Mouse (Mus musculus): ENCODE data around the gene Gm28043. TPM values are rescaled to one million over a fixed set of nuclear protein-coding genes. Genes with fewer than 3 reads are reported as not detected.

The Gm28043 gene
- total RNA-seq, 2 experiments from 2014 or later = 5.3 to 5.8 TPM

DNA sequence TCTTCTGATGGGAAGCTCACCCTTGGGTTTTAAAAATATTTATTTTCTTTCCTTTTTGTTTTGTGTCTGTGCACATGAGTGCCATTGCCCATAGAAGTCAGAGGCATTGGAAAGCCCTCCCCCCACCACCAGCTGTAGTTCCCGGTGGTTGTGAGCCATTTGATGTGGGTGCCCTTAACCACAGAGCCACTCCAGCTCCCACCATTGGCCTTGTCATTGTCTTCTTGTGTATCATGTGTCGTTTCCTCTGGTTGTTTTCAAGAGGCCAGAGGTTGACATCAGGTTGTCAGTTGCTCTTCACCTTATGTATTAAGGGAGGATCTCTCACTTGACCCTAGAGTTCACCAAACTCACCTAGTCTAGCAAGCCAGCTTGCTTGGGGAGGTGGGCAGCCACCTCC is 78.9 kb downstream of the Gm28043 start:
- H3K27ac ChIP-seq = no peak overlapping the region
- H3K4me3 ChIP-seq = no peak overlapping the region
- DNase-seq (ENCODE audit: low spot score in 2 of 2) = no peak
- no peak for TF ChIP-seq CTCF (conservative IDR thresholded peaks at IDR 0.05)

DNA sequence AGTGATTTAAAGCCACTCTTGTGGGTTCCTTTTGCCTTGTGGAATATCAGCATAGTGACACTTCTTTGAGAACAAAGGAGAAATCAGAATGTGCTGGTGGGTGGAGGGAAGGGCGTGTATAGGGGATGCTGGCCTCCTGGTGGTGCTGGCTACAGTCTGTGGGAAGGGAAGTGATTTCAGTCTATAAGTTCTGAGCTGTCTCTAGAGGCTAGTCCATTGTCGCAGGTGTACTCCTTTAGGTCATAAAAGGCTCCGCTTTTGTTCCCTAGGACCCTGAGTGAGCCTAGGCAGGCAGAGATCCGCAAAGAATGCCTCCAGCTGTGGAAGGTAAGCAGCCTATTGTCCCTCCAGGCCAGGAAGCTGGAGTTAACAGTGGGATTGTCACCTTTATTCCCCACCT is 79.8 kb downstream of the Gm28043 start:
- DNase-seq (ENCODE audit: low spot score in 2 of 2) = no peak
- no peak for TF ChIP-seq CTCF (conservative IDR thresholded peaks at IDR 0.05)
- Histone ChIP-seq H3K4me3 (no peak overlapping the region), H3K27ac (no peak overlapping the region)

DNA sequence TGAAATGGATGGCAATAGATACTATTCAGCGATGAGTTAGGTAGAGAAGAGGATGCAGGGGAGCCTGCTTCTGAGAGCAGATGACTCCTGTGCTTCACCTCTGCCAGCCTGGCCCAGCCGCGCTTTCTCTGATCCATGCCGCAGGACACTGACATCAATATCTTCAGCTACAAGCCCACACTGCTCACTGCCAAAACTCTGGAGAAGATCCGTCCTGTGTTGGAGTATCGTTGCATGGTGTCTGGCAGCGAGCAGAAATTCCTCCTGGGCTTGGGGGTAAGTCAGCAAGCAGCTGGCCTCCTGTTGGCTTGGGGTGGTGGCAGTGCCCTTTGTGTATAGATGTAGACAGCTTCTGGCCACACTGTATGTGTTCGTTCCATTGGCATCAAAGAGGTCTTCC is 82.3 kb downstream of the Gm28043 start:
- Histone ChIP-seq H3K27ac (no peak overlapping the region), H3K4me3 (no peak overlapping the region)
- no peak for DNase-seq (ENCODE audit: low spot score in 2 of 2)
- TF ChIP-seq CTCF (conservative IDR thresholded peaks at IDR 0.05) = no peak

DNA sequence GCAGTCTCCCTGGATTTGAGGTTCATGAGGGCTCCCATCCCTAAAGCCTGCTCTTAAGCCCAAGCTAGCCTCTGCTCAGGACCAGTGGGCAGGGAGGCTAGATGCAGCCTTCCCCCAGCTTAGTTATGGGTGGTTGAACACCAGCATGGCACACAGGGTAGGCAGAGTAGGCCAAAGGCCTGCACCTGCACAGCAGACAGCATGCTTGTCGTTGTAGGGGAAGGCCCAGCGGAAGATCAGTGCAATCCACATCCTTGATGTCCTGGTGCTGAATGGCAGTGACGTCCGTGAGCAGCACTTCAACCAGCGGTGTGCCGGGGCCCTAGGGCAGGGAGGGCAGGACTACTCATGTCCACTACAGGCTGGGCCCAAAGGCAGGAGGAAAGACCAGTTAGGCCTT is 83.7 kb downstream of the Gm28043 start:
- H3K4me3 ChIP-seq = no peak overlapping the region
- H3K27ac ChIP-seq = no peak overlapping the region
- no peak for TF ChIP-seq CTCF (conservative IDR thresholded peaks at IDR 0.05)
- no peak for DNase-seq (ENCODE audit: low spot score in 2 of 2)

DNA sequence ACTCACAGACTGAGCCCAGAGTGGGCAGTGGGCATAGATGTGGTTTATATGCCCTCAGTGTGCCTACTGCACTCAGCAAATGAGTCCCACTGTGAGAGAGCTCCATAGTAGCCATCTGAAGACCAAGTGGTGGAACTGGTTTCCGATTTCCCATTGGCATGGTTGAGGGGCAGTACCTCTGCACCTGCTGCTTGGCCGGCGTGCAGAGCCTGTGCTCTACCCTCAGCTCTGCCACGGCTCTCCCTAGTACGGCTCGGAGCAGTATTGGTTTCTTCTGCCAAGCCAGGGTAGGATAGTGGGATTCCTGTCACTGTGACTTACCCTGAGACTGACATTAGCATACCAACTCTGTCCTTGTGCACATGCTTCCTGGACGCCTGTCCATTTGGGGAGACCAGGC is 85.9 kb downstream of the Gm28043 start:
- TF ChIP-seq CTCF (conservative IDR thresholded peaks at IDR 0.05) = no peak

DNA sequence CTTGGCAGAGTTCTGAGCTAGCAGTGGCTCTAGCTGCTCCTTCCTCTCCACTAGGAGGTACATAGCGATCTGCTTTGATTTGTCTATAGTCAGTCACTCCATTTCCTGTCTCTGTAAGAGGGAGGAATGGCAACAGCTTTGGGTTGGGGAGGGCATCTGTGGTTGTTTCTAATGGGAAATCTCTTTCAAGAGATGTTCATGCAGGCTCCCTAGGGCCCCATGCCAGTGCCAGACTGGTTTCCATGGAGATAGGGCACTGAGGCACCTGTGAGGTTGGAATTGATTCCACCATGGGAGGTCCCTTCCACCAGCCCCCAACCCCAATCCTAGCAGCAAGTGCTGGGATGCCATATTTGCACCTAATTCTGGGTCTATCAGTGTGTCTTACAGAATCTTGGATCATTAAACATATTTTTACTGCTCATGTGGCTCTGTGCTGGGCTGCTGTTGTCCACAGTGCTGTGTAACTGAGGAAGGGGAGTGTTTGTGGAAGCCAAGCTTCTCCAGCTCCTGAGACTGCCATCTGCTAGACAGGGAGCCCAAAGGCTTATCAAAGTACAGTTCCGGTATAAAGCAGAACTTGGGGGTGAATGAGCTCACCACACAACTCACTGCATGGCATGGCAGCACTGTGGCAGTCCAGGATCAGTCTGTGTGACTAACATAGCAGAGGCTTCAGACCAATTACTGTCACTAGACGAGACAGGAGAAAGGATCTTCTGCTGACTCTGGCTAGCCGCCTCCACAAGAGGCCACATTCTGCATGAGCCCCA is 88.4 kb downstream of the Gm28043 start:
- no peak overlapping the region for H3K4me3 ChIP-seq
- peak; percentile 53 for TF ChIP-seq CTCF (conservative IDR thresholded peaks at IDR 0.05)
- peak; percentile 69 to 79 for DNase-seq (ENCODE audit: low spot score in 2 of 2)
- H3K27ac ChIP-seq = peak overlapping the region; percentile 65

More for the DNA sequence above, 85.9 kb downstream of the Gm28043 start:
- Histone ChIP-seq H3K27ac (no peak overlapping the region), H3K4me3 (no peak overlapping the region)
- DNase-seq (ENCODE audit: low spot score in 2 of 2) = no peak

DNA sequence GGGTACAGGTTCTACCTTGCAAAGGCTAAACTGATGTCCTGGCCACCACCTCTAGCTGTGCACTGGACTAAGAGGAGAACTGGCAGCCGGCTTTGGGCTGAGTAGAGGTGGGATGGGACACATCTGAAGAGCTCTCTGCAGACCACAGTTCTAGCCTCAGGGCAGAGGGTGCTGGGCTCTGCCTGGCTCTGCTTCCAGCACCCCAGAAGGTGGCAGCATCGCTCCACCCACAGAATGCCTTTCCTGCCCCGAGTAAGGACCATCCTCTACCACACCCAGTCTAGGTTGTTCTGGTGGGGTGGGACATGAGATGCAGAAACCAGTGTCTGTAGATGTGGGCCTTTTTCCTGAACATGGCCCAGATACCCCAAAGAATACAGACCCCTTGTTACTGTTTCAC is 90.1 kb downstream of the Gm28043 start:
- peak overlapping the region; percentile 65; the same call in 1 of the 2 replicates for H3K27ac ChIP-seq
- peak in 1 of 2 experiments; percentile 71 for DNase-seq (ENCODE audit: low spot score in 2 of 2)
- no peak overlapping the region for H3K4me3 ChIP-seq
- TF ChIP-seq CTCF (conservative IDR thresholded peaks at IDR 0.05) = peak; percentile 90

DNA sequence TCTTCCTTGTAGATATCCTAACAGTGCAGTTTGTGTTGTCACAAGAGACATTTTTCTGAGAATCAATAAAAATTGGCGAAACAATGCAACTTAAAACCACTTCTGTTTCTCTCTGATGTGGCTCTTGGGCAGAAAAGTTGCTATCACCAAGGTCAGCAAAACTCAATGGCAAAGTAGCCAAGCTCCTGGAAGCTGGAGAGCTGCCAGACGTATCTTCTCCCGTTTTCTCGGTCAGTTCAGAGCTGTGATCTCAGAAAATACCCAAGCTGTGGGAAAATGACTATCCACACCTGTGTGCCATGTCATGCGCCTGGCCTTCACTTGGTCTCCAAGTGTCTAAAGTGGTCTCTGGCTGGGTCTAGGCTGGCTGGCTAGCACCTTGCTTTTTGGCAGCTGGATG is 91.2 kb downstream of the Gm28043 start:
- no peak overlapping the region for H3K4me3 ChIP-seq
- TF ChIP-seq CTCF (conservative IDR thresholded peaks at IDR 0.05) = no peak
- DNase-seq (ENCODE audit: low spot score in 2 of 2) = no peak
- H3K27ac ChIP-seq = no peak overlapping the region

DNA sequence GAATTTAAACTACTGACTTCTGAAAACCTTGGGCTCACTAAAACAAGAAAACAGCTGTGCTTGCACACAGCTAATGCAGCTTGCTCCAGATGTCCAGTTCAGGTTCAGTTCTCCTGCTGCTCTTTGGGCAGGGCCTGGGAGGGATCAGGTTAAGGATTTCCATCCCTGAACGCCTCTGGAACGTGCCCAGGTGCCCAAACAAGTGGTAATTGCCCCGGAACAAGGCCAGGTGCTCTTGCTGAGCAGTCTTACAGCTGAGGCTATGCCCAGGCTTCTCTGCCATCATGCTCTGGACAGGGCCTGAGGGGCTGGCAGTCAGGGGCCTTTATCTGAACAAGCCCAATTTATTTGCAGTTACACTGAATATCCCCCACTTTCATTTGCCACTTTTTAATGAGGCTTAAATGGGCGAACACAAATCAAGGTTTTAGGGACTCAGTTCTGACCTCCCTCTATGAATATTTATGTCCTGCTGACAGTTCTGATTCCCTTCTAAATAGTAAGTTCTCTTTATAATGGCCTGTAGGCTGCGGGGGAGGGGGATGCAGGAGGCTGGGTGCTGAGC is 92.4 kb downstream of the Gm28043 start:
- TF ChIP-seq CTCF (conservative IDR thresholded peaks at IDR 0.05) = no peak
- DNase-seq (ENCODE audit: low spot score in 2 of 2) = no peak
- H3K27ac ChIP-seq = no peak overlapping the region
- no peak overlapping the region for H3K4me3 ChIP-seq

DNA sequence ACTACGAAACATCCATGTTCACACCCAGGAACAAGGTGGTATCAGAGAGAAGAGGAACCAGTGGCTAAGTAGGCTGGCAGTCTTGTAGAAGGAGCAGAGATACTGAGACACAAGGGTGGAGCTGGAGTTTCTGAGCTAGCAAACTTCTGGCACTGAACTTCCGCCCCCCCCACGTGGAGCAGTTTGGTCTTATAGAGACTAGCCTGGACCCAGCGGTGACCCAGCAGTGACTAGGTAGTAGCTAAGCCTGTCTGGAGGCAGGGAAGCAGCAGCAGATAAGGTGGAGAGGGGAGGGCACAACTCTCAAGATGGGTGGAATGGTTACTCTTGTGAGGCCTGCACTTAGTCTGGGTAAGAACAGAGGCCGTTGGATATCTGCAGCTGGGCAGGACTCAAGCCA is 94.1 kb downstream of the Gm28043 start:
- Histone ChIP-seq H3K27ac (no peak overlapping the region), H3K4me3 (no peak overlapping the region)
- DNase-seq (ENCODE audit: low spot score in 2 of 2) = no peak
- no peak for TF ChIP-seq CTCF (conservative IDR thresholded peaks at IDR 0.05)

DNA sequence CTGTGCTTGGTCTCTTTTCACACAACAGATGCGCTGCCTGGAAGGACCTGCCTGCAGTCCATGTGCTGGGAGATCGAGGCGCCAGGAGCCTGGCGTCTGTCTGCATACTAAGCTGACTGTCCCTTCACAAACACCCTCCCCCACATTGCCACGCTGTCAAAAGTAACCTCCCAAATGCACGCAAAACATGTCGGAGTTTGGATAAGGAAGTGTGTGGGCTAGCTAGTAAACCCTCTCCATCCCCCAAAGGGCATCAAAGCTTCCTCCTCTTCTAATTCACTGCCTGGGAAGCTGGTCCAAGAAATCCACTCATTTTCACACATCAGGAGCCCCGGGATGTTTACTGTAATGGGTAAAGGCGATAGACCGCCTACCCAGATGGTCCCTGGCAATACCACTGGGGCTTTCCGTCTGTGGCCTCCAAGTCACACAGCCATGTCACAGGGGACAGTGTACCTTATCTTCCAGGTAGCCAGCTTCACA is 95.9 kb downstream of the Gm28043 start:
- peak overlapping the region; percentile 83 for H3K27ac ChIP-seq
- TF ChIP-seq CTCF (conservative IDR thresholded peaks at IDR 0.05) = no peak
- H3K4me3 ChIP-seq = no peak overlapping the region
- DNase-seq (ENCODE audit: low spot score in 2 of 2) = no peak

DNA sequence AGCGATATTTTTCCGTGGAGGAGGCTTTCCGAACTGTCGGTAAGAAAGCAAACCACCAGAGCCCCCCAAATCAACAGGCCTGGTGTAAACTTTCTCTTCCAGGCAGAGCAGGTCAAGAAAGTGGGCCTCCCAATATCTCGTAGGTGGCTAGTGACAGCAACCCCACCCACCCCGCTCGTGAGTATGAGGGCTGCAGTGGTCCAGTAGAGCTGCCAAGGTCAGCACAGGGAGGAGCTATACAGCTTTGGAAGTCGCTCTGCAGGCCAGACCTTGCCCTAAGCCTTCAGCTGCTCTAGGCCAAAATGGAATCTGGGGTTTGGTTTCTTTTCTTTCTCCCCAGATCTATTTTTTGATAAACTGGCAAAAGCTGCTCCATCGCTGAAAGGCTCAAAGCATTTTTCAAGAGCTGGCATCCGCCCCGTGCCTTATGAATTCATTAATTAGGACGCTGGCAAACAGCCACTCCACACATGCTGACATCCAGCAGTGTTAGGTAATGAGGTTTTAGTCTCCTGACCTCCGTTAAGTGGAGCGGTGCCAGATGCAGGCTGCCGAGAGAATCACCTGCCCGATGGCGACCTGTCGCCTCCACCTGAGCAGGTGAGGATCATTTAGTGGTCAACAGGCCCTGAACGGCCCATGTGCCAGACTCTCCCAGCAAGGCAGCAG is 96.5 kb downstream of the Gm28043 start:
- H3K4me3 ChIP-seq = no peak overlapping the region
- peak overlapping the region; percentile 83 for H3K27ac ChIP-seq
- DNase-seq (ENCODE audit: low spot score in 2 of 2) = peak in 1 of 2 experiments; percentile 52
- no peak for TF ChIP-seq CTCF (conservative IDR thresholded peaks at IDR 0.05)

DNA sequence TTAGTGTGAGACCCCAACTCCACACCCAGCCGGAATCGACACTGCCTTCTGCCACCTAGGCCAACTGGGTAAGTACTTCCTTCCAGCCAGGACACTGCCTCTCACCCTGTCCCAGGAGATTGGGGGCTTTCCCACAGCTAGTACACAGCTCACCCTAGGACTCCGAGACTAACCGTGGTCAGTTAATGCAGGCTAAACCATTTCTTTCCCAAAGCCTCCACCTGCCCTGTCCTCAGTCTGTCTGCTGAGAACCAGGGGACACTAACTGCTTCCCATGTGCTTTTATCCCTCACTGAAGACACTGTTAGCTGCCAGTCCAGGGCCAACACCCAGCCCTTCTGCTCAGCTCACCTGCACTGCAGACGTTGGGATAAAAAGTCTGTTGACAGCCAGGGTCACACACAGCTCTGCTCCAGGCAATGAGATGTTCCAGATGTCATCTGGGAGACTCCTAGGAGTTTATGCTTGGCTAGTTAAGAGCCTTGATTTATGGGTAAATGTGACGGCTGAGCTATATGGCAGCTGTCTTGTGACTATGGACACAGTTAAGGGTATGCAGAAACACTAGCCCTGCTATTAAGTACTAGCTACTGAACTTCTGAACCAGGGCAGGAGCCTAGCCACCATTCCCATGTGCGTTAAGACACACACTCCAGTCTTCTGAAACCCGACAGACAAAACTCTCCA is 97.2 kb downstream of the Gm28043 start:
- Histone ChIP-seq H3K4me3 (no peak overlapping the region), H3K27ac (peak overlapping the region; percentile 83)
- DNase-seq (ENCODE audit: low spot score in 2 of 2) = no peak
- TF ChIP-seq CTCF (conservative IDR thresholded peaks at IDR 0.05) = no peak

All from layer of hippocampus, adult 2 months (tissue).